Mouse (Mus musculus) adrenal gland, adult 18-20 months (tissue): ENCODE results near the gene Pou3f1. TPM values are rescaled to one million over a fixed set of nuclear protein-coding genes. Genes with fewer than 3 reads are reported as not detected.
A peak's percentile ranks its signal among the peaks of the same experiment; 100 is the strongest.

Source experiments
- DNase-seq, 2 experiments: peaks; one replicate each; pipeline ENCODE4 v3.0.0; 2021 to 2022; ENCODE audit warnings: low spot score in 2 of 2
- total RNA-seq, 2 experiments: library from RNA; stranded (reverse); gene quantifications; 1 replicate in 1 of 2; 2 replicates in 1 of 2; pipeline ENCODE4 v1.2.3; 2021

Gene Pou3f1
- total RNA-seq, 2 experiments from 2014 or later = not detected

GRCm38 (mm10) chr4:124656854-124657650, 445 bp downstream of the Pou3f1 start:
- DNase-seq = peak; percentile 78 to 79

DNA sequence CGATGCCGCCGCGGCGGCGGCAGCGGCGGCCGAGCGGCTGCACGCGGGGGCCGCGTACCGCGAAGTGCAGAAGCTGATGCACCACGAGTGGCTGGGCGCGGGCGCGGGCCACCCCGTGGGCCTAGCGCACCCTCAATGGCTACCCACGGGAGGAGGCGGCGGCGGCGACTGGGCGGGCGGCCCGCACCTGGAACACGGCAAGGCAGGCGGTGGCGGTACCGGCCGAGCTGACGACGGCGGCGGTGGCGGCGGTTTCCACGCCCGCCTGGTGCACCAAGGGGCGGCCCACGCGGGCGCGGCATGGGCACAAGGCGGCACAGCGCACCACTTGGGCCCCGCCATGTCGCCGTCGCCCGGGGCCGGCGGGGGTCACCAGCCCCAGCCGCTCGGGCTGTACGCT, 1.2 kb downstream of the Pou3f1 start:
- peak in 1 of 2 experiments; percentile 12 for DNase-seq

- DNase-seq = no peak
These were observed 1.8 kb downstream of the Pou3f1 start for GRCm38 (mm10) chr4:124658412-124658851.

GRCm38 (mm10) chr4:124659251-124660217, 2.9 kb downstream of the Pou3f1 start:
- no peak for DNase-seq

DNA sequence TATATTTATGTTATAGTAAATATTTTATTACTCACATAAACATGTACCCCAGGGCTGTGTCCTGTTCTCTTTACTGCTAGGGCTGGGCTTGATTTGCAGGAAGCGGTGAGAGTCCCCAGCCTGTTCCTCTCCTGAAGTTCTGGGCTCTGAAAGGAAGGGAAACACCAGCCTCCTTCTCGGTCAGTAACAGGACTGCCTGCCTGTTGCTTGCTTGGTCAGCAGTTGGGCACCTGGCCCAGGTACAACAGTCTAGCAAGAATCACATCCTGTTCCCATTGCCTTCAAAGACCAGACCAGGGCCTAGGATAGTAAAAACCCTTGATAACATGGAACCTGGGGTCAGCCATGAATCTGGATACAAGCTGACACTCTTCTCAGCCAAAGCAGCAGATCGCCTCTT, 4.0 kb downstream of the Pou3f1 start:
- no peak for DNase-seq

DNA sequence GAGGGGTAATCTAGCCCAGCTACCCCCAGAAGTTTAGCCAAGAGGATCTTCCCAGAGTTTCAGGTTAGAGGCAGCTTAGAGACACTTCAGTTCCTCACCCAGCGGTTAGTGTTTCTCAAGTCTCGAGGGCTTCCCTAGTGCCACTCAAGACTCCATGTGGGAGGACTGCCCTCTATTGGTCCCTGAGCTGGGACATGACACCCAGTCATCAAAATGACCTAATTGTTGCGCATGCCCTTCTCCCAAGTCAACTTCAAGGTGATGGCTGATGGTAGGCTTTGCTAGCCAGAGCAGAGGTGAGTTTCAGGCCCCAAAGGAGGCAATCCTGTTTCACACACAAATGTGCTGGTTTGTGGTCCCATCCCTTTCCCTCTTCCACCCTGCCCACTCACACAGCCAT, 6.4 kb downstream of the Pou3f1 start:
- DNase-seq = no peak

DNA sequence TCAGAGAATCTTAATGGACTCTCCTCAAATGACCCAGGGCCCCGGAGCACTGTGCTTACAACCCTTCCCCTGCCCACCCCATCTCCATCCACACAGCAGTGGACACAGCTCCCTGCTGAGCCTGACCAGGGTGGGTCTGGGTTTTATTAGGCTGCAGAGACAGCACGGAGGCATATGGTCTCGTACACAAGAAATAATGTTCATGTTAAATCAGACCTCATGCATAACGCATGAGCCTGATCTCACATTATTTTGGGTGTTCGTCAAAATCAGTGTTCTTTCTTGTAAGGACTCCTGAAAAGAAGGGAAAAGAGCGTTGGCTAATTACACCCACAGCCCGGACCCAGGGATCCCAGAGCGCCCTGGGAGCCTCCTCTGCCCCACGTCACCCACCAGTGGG, 7.6 kb downstream of the Pou3f1 start:
- DNase-seq = no peak

- DNase-seq = no peak
These were observed 8.0 kb downstream of the Pou3f1 start for GRCm38 (mm10) chr4:124664604-124665003.

DNA sequence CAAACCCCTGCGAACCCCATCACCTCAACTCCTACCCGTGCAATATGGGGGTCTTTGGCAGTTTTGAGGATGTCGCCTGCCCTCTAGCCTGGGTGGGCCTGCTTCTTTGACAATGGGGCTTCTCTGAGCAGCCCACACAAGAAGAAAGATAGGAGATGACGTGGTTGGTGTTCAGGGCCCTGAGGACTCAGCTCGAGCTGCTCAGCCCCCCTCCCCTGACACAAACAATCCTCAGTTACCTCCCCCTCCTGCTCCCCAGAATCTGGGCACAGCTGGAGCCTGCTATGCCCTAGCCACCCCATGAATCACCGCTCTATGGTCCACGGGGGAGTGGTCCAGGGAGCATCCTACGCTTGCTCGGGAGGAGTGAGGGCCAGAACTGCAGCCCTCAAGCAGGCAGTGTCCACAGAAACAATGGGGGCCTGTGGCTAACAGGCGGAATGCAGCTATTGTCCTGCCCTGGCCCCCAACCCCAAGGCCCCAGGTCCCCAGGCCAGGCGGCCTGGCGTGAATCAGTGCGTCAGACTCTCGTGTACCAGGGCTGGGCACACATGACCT, 10.9 kb downstream of the Pou3f1 start:
- no peak for DNase-seq

- DNase-seq = no peak
These were observed 11.5 kb downstream of the Pou3f1 start for GRCm38 (mm10) chr4:124668078-124668477.

DNA sequence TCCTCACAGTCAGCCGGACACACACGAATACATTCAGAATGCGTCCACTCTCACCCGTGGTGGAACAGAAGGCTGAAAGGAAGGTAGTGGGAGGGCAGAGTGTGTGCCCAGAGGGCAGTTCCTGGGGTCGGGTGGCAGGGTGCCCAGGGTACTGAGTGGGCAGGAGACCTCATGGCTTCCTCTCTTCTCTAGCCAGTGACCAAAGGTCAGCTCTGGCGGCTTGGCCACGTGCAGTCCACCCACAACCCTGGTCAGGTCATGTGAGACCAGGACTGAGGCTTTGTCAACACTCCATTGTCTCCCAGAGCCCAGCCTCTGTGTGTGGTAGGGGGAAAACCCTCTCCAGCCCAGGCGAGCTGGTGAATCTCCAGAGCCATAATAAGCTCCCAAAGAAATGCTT, 13.6 kb downstream of the Pou3f1 start:
- no peak for DNase-seq

DNA sequence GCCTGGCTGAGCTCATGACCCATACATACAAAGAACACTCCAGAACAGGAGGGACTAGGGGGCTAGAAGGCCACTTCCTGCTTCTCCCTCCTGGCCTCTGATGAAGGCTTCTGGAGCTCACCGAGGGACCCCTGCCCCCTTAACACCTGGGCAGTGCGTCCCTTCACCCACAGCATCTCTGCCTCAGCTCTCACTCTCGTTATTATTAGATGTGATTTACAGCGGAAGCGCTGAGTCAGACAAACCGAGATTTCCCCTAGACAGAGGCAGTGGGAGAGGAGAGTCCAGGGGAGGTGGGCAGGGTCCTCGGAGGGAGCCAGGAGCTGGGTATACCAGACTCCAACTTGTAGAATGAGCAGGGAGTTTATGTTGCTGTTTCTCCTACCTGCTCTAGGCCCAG, 15.0 kb downstream of the Pou3f1 start:
- DNase-seq = no peak

DNA sequence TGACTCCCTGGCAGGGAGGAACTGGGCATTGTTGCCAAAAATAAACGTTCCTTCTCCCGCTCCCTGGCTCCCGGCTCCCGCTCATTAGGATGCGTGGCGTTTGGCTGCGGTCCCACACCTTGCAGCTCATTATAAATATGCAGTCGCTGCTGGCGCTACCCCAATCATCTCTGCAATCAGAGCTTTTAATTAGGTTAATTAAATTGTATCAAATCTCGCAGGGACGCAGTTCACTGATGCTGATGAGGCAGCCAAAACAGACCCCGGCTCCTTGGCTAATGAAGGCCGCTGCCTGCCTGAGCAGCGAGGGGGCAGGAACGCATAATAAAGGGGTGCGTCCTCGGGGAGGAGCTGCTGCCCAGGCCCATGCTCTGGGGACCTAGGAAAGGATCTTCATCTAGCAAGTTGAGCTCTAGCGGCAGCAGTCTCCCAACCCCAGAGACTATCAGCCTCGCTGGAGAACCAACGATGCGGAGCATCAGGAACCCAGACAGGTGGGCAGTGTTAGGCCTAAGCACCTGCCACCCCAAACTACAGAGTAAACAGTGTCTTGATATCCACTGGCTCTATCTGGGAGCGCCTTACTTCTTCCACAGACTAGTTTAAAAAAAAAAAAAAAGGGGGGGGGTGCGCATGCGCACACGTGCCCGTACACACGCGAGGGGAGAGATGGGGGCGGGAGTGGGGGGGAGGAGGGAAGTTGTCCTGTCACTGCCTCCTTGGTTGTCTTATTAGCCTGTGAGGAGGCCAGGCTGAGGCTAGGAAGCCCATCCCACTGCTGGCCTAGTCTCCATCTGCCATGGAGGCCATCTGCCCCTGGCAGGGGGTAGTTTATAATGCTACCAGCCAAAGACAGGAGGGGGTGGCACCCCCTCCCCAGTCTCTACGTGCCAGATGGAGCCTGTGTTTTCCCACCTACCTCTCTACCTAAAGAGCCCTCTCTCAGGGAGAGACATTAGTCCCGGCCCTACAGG, 16.0 kb downstream of the Pou3f1 start:
- no peak for DNase-seq

- DNase-seq = no peak
These were observed 17.9 kb downstream of the Pou3f1 start for GRCm38 (mm10) chr4:124674334-124675032.

DNA sequence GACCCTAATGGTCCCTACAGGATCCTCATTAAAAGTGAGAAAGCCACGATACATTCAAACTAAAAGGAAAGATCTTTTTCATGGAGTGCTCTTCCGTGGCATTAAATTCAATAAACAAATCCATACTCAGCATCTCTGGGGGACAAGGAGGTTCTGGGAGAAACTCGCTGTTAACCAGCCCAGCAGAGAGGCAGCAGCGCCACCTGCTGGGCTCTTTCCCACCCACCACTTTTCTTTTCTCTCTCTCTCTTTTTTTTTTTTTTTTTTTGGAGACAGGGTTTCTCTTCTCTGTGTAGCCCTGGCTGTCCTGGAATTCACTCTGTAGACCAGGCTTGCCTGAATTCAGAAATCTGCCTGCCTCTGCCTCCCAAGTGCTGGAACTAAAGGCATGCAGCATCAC, 18.4 kb downstream of the Pou3f1 start:
- DNase-seq = peak; percentile 44 to 59

DNA sequence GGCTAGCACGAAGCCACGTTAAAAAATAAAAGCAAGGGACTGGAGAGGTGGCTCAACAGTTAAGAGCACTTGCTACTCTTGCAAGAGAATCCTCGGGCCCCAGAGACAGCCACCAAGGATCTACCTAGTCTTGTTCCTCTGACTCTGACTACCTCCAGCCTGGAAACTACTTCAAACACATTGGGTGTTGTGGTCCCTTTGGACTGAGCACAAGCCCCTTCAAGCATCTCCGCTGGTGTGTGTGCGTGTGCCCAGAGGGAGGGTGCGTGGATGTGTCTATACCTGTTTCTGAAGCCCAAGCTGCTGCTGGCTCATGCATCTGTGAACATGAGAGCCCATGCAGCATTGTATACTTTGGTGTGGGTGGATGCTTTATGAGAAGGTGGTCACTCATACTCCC, 19.4 kb downstream of the Pou3f1 start:
- no peak for DNase-seq

GRCm38 (mm10) chr4:124682270-124682669, 25.7 kb downstream of the Pou3f1 start:
- no peak for DNase-seq

GRCm38 (mm10) chr4:124683474-124683873, 26.9 kb downstream of the Pou3f1 start:
- no peak for DNase-seq

- DNase-seq = no peak
These were observed 28.4 kb downstream of the Pou3f1 start for GRCm38 (mm10) chr4:124685004-124685403.

GRCm38 (mm10) chr4:124685453-124685852, 28.8 kb downstream of the Pou3f1 start:
- no peak for DNase-seq
